Mouse (Mus musculus) megakaryocyte progenitor cell, adult 5-6 weeks (primary cell): ENCODE measurements around the gene Akna. TPM values are rescaled to one million over a fixed set of nuclear protein-coding genes. Genes with fewer than 3 reads are reported as not detected.

Experiments
- ATAC-seq: replicated peaks from 2 replicates; pipeline ENCODE4 v1.8.0; 2016; ENCODE audit warnings: mild to moderate bottlenecking, moderate TSS enrichment, inconsistent platforms; ENCODE audit not compliant: poor library complexity
- total RNA-seq, 2 experiments: library from RNA; stranded (forward) in 1 of 2; stranded (reverse) in 1 of 2; fragments of 157-497, 149-512 nt in 1 of 2; fragments of 200-1000 nt in 1 of 2; gene quantifications; 2 replicates each; pipeline versions ENCODE4 v1.2.3 to v1.2.4; 2015 to 2017

Akna gene
- total RNA-seq, 2 experiments from 2014 or later = 13.7 to 20.9 TPM

DNA sequence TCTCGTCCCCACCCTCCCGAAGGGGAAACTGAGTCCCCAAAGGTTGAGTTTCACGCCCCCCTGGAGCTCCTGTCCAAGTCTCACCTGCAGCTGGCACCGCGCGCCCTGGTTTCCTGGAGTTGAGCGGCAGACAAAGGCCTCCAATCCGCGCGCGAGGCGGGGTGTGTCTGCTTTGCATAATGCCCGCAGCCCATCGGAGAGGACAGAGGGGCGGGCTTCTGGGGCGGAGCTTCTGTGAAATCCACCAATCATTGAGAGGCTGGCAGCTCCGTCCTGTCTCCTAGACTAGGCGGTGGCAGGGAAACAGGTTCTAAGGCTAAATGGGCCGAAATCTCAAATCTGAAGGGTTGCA lies 7.4 kb upstream of the Akna start:
- peak; percentile 85 for ATAC-seq

DNA sequence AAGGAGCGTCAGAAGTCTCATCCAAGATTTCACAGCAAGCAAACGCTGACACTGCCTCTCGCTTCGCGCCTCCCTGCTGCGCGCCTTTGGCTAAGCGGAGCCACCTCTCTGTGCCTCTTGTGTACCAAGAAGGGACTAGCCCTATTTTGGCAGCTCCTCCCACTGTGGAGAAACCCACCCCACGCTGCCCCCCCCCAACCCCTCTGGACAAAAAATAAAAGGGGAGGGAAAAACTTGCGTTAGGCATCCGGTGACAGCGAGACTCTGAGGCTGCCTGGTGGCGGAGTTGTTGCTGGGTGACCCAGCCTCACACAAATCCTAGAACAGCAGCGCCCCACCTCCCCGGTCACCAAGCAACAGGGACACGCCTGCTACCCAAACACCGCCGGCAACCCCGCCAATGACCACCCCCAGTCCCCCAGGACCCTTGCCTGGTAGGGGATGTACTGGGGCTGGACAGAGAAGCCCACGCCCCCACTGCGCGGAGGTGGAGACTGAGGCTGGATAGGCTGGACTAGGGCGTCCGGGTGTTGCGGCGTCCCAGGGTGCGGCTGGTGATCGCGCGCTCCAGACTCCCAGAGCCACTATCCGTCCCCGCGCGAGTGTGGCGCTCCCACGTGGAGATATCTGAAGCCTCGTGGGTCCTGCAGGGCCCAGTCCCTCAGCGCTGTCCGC lies 6.9 kb upstream of the Akna start:
- peak; percentile 43 for ATAC-seq

DNA sequence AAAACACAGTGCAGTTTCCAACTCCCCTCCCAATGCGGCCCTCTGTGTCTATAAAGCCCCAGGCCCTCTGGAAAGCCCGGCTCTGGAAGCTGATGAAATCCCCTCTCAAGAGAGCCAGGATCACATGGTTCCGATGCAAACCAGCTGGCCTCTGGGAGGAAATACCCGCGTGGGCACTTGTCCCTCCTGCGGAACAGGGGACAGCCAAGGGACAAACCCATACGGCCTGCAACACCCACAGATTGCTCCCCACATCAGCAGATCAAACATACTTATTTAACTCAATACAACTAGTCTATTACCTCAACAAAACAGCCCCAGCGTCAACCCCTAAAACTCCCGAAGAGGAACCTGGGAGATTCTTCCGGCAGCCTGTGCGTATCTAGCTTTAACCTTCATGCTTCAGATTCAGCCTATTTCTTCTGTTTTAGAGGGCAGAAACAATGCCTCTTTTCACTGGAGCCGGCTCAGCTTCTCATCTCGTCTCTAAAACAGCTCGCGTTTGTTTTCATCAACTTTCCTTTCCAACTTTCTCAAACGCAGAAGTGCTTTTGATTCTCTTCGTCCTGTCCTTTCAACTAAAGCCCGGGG lies 6.3 kb upstream of the Akna start:
- ATAC-seq = no peak

DNA sequence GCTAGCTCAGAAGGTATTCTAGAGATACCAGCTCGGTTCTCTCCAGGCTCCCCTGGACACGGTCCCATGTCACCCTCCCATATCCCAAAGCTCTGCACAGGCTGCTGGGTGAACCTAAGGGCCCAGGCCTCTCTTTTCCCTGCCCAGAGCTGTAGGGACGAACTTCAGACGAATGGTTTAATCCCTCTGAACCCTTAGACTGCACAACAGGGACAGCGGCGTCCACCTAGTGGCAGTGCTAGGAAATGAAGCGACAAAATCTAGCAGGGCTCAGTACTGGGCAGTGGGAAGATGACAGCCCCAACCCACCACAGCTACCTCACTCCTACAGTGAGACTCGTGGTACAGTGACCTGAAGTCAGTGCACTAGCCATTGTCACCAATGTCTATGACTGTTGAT lies 5.5 kb upstream of the Akna start:
- ATAC-seq = peak; percentile 46

DNA sequence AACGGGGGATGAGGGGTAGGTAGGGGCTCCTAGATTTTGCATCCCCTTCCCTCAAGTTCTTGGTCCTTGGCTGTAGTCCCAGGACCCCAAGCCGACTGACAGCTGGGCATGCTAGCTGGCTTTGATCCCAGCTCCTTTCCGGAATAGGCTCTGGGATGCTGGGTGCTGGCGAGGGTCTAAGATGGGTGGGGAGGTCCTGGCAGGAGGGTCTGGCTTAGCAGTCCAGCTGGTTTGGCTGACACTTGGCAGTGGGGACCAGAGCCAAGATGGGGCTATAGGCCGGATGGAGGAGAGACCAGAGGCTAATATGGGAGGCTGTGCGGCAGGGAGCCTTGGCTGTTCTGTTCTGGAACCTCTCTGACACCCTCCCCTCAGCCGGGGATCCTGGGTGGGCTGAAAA lies 5.1 kb upstream of the Akna start:
- ATAC-seq = no peak

DNA sequence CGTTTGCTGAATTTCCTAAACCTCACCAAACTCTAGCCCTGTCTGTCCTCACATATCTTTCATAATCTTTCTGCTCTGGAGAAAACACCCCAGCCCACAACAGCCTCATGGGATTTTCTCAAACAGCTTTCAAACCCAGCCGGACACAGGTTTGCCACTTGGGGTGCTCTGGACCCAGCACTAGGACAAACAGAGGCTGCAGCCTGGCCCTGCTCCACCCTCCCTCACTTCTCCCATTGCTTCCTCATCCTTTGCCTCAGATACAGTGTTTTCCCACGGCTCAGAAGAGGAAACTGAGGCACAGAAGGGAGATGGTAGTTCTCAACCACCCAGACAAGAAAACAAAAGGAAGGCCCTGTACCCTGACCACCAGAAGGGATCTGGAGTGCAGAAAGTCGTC lies 2.5 kb upstream of the Akna start:
- ATAC-seq = no peak

DNA sequence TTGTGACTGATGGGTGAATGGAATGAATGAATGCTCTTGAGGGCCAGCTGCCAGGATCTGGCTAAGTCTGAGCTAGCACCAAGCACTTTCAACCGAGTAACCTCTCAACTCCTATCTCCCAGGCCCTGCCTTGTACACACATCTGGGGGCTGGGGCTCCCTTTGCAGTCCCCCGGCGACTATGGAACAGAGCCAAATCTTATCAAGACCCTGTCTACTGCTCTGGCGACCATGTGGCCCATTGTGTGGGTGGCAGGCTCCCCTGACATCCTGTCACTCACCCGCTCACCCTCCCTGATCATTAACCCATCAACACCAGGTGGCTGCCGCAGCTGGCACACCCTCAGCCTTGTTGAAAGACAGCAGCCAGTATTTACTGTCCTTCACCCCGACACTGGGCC lies 1.9 kb upstream of the Akna start:
- peak; percentile 18 for ATAC-seq

DNA sequence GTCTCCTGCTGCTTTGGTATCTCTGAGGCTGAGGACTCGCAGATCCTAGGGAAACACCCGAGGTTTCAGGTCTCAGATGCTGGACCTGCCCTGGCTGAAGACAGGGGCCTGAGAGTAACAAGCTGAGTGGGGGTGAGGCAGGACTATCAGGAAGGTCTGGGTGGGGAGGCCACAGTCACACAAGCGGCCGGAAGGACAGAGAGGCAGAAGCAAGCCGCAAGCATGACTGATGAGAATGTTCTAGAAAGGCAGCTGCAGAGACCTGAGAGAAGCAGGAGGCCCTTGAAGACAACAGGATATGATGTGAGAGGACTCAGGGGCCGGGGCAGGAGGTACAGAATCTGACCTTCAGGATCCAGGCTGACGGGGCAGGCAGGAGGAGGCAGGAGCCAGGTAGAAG lies 1.1 kb upstream of the Akna start:
- no peak for ATAC-seq

DNA sequence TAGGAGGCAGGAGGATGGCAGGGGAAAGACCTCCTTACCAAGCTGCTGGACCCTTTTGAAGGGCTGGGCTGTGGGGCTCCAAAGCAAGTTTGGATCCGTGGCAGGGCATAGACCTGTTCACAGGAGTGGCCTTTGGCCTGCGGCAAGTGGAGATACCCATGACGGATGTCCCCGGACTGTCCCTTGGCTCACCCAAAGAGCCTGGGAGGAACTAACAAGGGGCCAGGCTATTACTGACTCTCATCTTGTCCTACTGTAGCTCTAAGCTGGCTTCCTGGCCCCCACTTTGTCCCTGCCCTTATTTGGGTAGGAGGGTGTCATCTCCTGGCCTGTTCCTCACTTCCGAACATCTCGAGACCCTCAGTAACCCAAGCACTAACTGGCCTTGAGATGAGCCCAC lies 596 bp downstream of the Akna start:
- no peak for ATAC-seq

DNA sequence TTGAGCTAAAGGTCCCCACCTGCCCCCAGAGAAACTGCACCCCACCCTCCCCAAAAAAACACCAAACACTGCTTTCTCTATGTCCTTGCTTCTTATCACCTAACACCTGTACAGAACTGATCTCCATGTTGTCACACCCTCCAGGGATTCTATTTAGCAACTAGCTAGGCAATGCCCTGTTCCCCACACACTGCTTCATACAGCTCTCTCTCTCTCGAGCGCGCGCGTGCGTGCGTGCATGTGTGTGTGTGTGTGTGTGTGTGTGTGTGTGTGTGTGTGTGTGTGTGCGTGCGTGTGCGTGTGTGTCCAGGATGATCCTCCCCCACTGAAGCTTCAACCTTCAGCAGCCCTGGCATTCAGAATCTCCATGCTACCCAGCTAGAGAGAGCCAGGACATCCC lies 1.1 kb downstream of the Akna start:
- ATAC-seq = no peak

DNA sequence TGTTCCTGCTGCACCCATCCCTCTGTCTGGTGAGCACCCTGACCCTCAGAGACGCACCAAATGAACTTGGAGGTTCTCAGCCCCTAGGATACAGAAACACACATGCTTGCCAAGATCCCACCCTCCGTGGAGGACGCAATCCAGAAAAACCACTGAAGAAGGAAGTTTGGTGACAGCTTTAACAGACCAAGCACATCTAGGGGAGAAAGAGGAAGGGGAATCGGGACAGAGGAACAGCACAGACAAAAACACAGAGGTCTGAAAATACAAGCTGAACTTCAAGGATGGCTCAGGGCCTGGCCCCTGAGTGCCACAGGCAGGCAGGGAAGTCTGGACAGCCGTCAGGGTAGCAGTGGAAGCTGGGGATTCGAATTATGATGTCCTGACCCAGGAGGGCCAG lies 1.5 kb downstream of the Akna start:
- peak; percentile 18 for ATAC-seq

DNA sequence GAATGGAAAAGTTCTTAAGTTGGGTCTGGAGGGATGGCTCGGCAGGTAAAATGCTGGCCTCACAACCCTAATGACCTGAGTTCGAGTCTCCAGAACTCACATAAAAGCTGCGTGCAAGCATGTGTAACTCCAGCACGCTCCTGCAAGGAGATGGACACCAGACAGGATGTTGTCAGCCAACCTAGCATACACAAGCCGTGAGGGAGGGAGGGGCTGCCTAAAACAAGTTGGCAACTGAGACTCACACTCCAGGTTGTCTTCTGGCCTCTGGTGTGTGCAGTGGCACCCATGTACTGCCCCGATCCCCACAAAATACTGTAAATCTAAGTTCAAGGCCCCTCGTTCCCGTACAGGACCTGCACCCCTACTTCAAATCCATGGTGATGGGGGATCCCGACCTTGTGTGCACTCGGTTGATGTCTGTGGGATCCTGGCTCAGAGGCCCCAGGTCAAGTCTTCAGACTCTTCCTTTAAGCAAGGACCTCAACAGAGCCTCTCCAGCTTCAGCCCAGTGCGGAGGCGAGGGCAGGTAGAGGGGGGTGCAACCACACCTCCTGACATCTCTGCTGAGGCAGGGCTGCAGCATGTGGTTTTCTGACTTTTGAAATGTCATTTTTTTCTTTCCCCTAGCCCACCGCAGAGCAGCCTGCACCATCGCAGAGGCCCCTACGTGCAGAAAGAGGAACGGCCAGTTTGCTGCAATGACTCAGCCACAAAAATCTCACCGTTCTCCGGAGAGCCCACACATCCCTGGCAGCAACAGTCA lies 2.4 kb downstream of the Akna start:
- peak; percentile 27 for ATAC-seq

DNA sequence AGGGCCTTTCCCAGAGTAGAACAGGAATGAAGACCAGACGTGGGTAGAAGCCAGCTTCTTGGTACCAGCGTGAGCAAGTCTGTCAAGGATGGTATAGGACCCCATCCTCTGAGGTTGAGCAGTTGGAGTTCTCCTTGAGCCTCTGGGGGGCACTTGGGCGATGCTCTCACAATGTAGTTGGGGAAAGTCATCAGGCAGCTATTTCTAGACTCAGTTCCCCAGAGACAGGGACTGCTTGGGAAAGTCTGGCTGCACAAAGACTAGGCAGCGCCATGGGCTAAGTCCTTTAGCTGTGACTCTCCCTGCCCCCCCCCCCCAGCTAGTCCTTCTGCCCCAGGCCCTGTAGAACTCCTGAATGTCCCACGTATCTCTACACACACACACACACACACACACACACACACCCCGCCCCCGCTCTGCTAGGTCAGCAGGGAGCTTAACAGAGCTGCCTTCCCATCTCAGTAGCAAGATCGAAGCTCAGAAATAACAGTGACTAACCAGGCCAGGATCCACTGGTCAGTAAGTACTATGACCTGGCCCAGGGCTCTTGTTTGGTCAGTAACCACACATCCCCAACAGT lies 3.4 kb downstream of the Akna start:
- no peak for ATAC-seq

DNA sequence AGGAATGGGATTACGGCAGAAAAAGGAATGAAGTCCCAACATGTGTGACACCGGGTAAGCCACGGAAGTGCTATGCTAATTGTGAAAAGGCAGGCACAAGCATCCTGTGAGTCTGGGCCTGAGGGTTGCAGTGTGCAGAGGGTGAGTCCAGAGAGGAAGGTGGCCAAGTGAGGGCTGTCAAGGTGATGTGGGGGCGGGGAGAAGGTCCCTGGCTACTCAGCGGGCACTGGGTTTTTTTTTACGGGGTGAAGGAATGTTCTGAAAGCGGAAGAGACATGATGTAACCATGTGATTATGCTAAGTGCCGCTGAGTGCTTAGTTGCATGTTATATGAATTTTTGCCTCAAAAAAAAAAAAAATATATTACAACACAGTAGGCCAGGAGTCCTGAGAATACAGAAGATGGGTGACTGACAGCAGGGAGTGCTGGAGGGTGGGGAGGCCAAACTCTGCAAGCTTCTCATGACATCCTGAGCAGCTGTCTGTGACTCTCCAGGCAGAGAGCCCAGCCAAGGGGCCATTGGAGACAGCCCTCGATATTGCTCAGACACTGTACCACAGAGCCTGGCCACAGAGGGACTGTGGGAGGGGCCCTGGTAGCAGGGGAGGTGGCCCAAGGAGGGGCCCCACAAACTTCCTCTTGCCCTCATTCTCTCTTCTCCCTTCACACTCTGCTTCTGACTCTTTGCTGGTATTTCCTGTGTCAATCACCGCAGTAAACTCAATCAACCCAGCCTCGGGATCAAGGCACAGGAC lies 4.1 kb downstream of the Akna start:
- ATAC-seq = peak; percentile 48

DNA sequence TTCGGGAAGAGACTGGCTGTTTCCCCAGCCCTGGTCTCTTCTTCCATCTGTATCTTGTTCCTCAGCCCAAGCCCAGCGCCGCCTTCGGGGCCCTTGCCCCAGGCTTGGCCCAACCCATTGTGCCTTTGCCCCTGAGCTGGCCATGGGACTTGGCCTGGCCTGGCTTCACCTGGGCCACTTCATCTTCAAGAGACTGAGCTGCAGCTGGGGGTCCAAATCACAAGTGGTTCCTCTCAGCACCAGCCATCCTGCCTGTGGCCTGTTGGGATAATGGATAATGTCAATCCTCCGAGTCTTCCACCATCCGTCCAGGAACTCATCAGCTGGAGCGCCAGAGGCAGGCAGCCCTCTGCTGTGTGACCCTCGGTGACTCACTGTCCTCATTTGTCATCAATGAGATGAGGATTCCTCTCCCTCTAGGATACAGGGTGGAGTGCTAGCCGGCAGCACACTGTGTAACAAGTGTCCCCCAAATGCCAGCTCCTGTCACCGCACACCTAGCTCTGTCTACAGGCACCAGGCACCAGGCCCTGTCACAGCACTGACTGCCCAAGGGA lies 5.1 kb downstream of the Akna start:
- ATAC-seq = no peak

DNA sequence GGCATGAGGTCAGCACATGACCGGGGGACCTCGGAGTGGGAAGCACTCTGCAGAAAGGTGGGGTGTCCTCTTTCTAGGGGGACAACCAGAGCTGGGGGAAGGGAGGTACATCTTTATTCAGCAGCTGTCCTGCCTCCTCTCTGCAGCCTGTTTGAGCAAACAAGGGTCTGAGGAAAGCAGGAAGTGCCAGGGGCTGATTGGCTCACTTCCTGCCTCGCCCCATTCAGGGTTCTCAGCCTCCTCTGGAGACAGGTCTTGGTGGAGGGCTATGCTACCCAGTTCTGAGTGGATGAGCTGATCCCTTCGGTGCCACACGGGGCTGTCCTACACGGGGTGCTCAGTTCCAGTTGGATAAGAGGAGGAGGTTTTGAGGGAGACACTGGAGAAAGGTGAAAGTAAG lies 11.8 kb downstream of the Akna start:
- peak; percentile 67 for ATAC-seq

DNA sequence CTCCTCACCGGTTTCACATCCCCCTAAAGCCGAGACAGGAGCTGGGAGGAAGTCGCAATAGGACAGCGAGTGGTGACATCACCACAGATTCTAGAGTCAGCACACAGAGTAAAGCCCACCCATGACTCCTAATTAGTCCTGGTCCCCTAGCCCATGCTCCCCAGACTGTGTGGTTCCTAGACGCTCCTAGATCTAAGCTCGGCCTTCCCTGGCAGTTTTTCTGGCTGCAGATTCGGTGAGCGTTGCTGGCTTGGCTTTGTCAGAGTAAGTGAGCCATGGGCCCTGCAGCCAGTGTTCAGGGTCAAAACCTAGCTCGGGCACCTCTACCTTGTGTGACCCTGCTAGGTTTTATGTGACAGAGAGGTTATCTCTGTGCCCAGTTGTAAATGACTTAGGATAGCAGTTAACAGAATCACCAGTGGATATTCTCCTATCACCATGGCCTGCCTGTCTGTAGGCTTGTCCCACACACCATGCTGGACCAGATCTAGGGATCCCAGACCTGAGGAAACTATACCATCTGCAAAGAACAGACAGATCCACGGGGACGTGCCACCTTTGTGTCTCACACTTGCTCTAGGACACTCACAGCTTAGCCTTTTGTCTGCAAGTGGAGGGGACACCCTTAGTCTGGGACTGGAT lies 13.1 kb downstream of the Akna start:
- peak; percentile 56 for ATAC-seq

DNA sequence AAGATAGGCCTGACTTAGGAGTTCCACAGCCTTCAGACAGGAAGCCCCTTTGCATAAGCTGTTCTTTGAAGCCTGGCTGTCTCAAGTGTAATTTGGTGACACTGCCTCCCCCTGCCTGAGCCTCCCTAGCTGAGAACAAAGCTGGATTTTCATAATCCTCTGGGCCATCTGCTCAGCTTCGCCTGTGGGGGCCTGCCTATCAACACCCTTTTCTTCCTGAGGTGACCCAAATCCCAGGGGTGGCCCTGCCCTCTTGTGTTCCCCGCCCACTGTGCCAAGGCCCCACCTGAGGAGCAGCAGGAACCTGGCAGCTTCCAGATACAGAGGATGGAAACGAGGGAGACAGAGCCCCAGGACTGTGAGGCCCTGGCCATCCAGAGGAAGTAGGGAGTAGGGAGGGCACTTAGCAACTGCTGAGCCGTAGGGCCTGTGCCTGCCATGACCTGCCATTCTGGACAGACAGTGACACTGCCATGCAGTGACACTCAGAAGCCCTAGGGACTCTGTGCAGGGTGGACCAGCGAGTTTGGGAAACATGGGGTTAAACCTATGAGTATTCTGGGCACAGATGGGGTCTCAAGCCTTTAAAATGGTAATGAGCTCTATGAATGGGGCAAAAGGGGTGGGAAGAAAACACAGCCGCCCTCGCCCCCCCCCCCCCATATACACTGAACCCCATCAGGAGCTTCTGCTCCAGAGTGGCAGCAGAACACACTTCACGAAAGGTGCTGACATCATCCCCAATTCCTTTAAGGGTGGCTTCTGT lies 13.8 kb downstream of the Akna start:
- peak; percentile 18; the same call in 1 of the 2 replicates for ATAC-seq

DNA sequence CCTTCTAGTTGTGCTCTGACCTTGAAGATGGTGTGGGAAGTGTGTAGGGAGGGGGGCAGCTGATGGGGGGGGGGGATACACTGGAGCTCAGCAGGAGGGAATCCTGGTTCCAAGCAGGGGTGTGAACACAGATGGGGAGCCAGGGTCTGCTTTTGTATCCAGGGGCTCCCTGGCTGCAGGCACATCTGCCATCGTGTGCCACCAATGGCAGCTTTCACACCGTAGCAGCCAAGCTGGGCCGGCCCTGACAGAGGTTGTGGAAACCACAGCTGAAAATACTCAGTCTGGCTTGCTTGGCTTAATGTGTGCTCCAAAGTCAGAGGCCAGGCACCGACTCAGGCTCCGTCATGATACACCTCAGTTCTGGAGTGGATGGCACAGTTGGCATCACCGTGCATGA lies 15.1 kb downstream of the Akna start:
- ATAC-seq = no peak

DNA sequence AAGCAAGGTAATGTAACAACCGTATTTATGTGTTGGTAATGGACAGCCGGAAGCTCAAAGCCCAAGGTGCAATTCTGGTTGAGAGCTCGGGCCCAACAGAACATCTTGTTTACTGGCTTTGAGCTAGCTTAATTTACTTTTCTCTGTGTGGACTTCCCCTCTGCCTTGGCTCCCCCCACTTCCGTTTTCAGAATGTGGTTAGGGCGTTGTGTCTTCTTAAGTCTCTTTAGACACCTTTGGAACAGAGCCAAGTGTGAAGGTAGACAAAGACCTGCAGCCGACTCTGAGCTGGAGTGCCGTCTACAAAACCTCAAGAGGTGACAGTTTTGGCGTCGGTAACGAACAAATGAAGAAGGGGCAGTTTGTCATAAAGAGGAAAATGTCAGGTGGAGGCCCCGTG lies 17.4 kb downstream of the Akna start:
- ATAC-seq = peak; percentile 37
